Mouse (Mus musculus) cortical plate, adult 2 months (tissue): ENCODE measurements around the gene Olfr1357.

Experiments
- CTCF ChIP-seq: fragments of 200-500 bp; IDR thresholded peaks from 2 replicates; pipeline ENCODE4 v1.5.1; 2011; ENCODE audit warnings: mild to moderate bottlenecking, control low read depth, low read length; ENCODE audit not compliant: insufficient read depth; ENCODE audit errors: extremely low read depth
- POLR2A ChIP-seq: fragments of 200-500 bp; IDR thresholded peaks from 2 replicates; pipeline ENCODE4 v1.6.1; 2011; ENCODE audit warnings: mild to moderate bottlenecking, low read length, control low read depth; ENCODE audit not compliant: insufficient read depth; ENCODE audit errors: extremely low read depth

GRCm38 (mm10) chr10:78583347-78583746, 34.5 kb downstream of the Olfr1357 start:
- no peak for TF ChIP-seq CTCF
- no peak for TF ChIP-seq POLR2A
